Mouse (Mus musculus) testis, adult 2 months (tissue): ENCODE data around the gene Sik1. TPM values are rescaled to one million over a fixed set of nuclear protein-coding genes. Genes with fewer than 3 reads are reported as not detected.

ENCODE experiments used
- H3K27ac ChIP-seq: fragments of 200-500 bp; 2 replicates; pipeline ENCODE4 v1.5.1; 2012; ENCODE audit warnings: low read depth, low read length; ENCODE audit not compliant: control insufficient read depth, insufficient read depth
- H3K27me3 ChIP-seq: fragments of 200-500 bp; 2 replicates; pipeline ENCODE4 v1.6.1; 2012; ENCODE audit warnings: mild to moderate bottlenecking, low read length, moderate library complexity; ENCODE audit not compliant: control insufficient read depth, insufficient read depth
- H3K36me3 ChIP-seq: fragments of 200-500 bp; 2 replicates; pipeline ENCODE4 v1.6.1; 2012; ENCODE audit warnings: mild to moderate bottlenecking, low read length; ENCODE audit not compliant: control insufficient read depth, insufficient read depth
- H3K4me1 ChIP-seq: fragments of 200-500 bp; 2 replicates; pipeline ENCODE4 v1.6.1; 2012; ENCODE audit warnings: low read length; ENCODE audit not compliant: control insufficient read depth, insufficient read depth
- H3K4me3 ChIP-seq: fragments of 200-500 bp; 2 replicates; pipeline ENCODE4 v1.5.1; 2012; ENCODE audit warnings: low read depth, mild to moderate bottlenecking, low read length, moderate library complexity, mixed read lengths; ENCODE audit not compliant: control insufficient read depth
- CTCF ChIP-seq: fragments of 200-500 bp; IDR thresholded peaks from 2 replicates; pipeline ENCODE4 v1.5.1; 2012; ENCODE audit warnings: low read depth, mild to moderate bottlenecking, inconsistent platforms, low read length, moderate library complexity; ENCODE audit not compliant: control insufficient read depth, insufficient read depth, insufficient replicate concordance
- POLR2A ChIP-seq: fragments of 200-500 bp; IDR thresholded peaks from 2 replicates; pipeline ENCODE4 v1.6.1; 2012; ENCODE audit warnings: low read depth, mild to moderate bottlenecking, inconsistent platforms, low read length, moderate library complexity; ENCODE audit not compliant: control insufficient read depth
- polyA plus RNA-seq: library from polyadenylated mRNA; depleted of rRNA; stranded (reverse); fragments of >200 nt; gene quantifications from 2 replicates; pipeline ENCODE4 v1.2.3, GENCODE M21; 2012

The Sik1 gene
- polyA plus RNA-seq, 1 experiment: 19.2 TPM

DNA sequence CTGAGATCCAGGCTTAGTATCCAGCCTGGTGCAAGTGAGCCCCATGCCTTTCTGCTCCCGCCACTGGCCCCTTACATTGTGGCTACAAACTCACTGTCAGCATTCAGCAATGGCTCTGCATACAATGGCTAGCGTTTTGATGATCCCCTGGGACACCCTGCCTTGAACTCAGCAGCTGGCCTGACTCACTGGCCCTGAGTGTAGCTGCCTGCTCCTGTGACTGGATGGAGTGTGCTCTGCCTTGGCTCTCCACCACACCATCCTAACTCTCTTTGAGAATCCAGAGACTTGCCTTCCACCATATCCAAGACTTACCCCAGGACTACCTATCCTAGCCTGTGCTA is 19.4 kb downstream of the Sik1 start:
- no peaks in the 10 kb centered on the region for H3K4me1 ChIP-seq
- no peaks in the 10 kb centered on the region for H3K27me3 ChIP-seq
- H3K36me3 ChIP-seq: no peaks in the 10 kb centered on the region
- TF ChIP-seq POLR2A (no peak), CTCF (no peak)
- no peak overlapping the region for H3K4me3 ChIP-seq
- H3K27ac ChIP-seq: no peak overlapping the region

- no peaks in the 10 kb centered on the region for H3K27me3 ChIP-seq
- H3K36me3 ChIP-seq: no peaks in the 10 kb centered on the region
- TF ChIP-seq POLR2A (no peak), CTCF (no peak)
- H3K4me3 ChIP-seq: no peak overlapping the region
- no peaks in the 10 kb centered on the region for H3K4me1 ChIP-seq
- H3K27ac ChIP-seq: no peak overlapping the region
Observed at GRCm38 (mm10) chr17:31835528-31836263, 19.9 kb downstream of the Sik1 start.

GRCm38 (mm10) chr17:31834320-31835065 is 21.1 kb downstream of the Sik1 start:
- Histone ChIP-seq H3K4me3 (no peak overlapping the region), H3K27me3 (no peaks in the 10 kb centered on the region), H3K27ac (no peak overlapping the region), H3K36me3 (no peaks in the 10 kb centered on the region), H3K4me1 (no peaks in the 10 kb centered on the region)
- TF ChIP-seq POLR2A: no peak

GRCm38 (mm10) chr17:31833752-31834151 is 21.9 kb downstream of the Sik1 start:
- H3K27me3 ChIP-seq: no peaks in the 10 kb centered on the region
- H3K4me3 ChIP-seq: no peak overlapping the region

DNA sequence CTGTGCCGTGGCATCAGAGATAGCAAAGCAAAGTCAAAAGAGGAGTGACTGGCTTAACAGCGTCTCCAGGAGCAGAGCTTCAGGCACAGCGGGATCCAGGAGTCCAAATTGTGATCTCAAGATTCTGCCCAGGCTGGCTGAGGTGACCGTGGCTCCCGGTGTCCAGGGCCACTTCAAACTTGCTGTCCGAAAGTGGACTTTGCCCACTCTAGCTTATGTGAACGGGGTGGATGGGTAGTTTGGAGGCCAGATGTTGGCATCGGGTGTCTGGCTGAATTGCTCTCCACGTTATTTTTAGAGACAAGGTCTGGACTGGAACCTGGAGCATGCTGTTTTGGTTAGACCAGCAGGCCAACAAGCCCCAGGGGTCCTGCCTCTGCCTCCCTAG is 23.0 kb downstream of the Sik1 start:
- Histone ChIP-seq H3K4me3 (no peak overlapping the region), H3K4me1 (no peaks in the 10 kb centered on the region), H3K27me3 (no peaks in the 10 kb centered on the region), H3K27ac (no peak overlapping the region), H3K36me3 (no peaks in the 10 kb centered on the region)
- no peak for TF ChIP-seq CTCF
- TF ChIP-seq POLR2A: no peak

More at GRCm38 (mm10) chr17:31833752-31834151, 21.9 kb downstream of the Sik1 start:
- TF ChIP-seq POLR2A (no peak), CTCF (no peak)
- H3K4me1 ChIP-seq: no peaks in the 10 kb centered on the region
- no peaks in the 10 kb centered on the region for H3K36me3 ChIP-seq
- H3K27ac ChIP-seq: no peak overlapping the region

DNA sequence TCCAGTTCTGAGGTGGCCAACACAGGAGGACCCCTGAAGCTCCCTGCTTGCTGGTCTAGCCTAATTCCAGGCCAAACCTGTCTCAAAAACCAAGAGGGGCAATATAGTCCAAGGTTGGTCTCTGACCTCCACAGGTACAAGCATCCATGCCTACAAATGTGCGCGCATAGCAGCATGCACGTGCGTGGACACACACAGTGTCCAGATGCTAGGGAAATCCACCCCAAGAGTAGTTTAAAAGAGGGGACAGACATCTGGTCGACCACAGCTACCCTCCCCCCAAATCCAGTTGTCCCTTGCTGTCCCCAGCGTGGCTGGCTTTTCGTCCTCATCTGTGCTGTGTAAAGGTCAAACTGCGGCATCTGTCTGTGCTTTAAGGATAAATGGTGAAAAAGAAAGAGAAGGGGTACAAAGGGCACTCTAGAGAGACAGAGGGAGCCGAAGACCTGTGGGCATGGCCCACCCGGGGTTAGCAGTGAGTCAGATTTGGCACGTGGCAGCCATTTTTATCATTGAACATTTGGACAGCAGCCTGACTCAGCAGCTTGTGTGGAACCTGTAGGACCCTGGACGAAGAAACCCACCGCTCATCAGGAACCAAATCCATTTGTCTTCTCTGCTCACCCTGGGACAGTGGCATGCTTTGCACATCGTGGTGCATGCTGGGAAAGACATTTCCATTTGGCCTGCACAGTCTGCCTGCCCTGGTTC is 23.6 kb downstream of the Sik1 start:
- H3K27me3 ChIP-seq: no peaks in the 10 kb centered on the region
- no peaks in the 10 kb centered on the region for H3K36me3 ChIP-seq
- H3K4me1 ChIP-seq: no peaks in the 10 kb centered on the region
- TF ChIP-seq POLR2A (no peak), CTCF (no peak)
- H3K27ac ChIP-seq: no peak overlapping the region
- H3K4me3 ChIP-seq: no peak overlapping the region

DNA sequence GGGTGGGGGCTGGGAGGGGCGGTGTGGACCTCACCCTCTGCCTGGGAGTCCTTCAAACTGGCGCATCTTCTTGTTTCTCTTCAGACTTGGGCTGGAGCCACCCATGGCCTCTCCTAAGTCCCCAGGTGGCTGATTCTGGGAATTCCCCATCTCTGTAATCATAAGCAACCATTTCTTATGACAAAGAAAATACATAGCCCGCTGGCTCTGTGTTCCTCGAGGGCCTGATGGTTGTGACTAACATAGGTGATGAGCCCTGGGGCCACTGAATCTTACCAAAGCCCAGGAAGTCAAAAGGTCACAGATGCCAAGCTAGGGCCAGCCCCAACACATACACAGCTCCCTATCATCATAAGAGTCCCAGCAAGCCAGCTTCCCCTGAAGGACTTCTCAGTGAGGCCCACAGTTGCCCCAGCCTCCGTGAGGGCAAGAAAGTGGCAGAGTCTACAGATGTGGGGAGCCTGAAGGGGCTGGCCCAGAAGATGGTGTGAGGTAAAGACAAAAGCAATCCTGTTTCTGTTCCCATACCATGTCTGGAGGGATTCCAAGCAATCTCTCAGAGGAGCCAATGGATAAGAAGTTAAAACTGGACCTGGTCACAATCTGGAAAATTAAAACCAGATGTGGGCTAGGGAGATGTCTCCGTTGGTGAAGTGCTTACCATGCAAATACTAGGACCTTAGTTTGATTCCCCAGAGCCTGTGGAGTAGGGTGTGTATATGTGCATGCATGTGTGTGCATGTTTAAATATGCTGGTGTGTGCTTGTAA is 24.3 kb downstream of the Sik1 start:
- no peaks in the 10 kb centered on the region for H3K4me1 ChIP-seq
- no peak overlapping the region for H3K27ac ChIP-seq
- TF ChIP-seq POLR2A (no peak), CTCF (no peak)
- no peak overlapping the region for H3K4me3 ChIP-seq
- H3K27me3 ChIP-seq: no peaks in the 10 kb centered on the region
- no peaks in the 10 kb centered on the region for H3K36me3 ChIP-seq
